Mouse (Mus musculus) G1E (cell line): ENCODE measurements around the gene Crim1.

Experiments used
- POLR2AphosphoS5 ChIP-seq: IDR thresholded peaks from 2 replicates; pipeline ENCODE4 v1.6.1; 2012; ENCODE audit warnings: low read depth, low read length, inconsistent platforms; ENCODE audit not compliant: insufficient replicate concordance
- TAL1 ChIP-seq: conservative IDR thresholded peaks from 2 replicates; pipeline ENCODE4 v1.6.1; 2012; ENCODE audit warnings: low read depth, low read length, inconsistent platforms, mixed read lengths

- TF ChIP-seq TAL1 (no peak), POLR2AphosphoS5 (no peak)
These were observed 2.7 kb downstream of the Crim1 start for GRCm38 (mm10) chr17:78202756-78203155.
